Mouse (Mus musculus): ENCODE measurements around the gene Serpina1d.
"Not testable (repeated sequence)": the region's sequence is repeated elsewhere in the genome, so short reads cannot be mapped to it uniquely, and the experiment has no call there.

DNA sequence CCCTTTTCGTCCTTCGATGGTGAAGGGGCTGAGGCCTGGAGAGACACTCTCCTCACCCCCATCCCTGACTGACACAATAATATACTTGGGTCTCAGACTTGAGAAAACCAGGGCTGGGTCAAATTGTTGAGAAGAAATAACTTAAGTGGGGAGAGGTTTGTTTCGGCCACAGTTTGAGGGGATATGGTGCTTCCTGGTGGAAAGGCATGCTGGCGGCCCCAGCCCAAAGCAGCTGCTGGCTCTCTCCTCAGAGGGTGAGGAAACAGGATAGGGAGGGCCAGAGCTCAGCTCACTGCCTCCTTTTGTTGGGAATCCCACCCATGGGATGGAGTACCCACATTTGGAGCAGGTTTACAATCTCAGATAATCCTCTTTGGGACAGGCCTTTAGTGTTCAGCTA, 37.8 kb downstream of the Serpina1d start:
- not testable (repeated sequence) for TF ChIP-seq TAL1, GATA1 (IDR thresholded peaks at IDR 0.05; ENCODE audit: low read length)

All from erythroblast, embryonic 14.5 days (primary cell).